Mouse (Mus musculus): ENCODE results near the gene Skida1. TPM values are rescaled to one million over a fixed set of nuclear protein-coding genes. Genes with fewer than 3 reads are reported as not detected.

The Skida1 gene
- polyA plus RNA-seq (2014; fragmentation: Illumina TruSeq; extraction: RNeasy Lipid Tissue Mini Kit (QIAGEN cat#74804); ENCODE audit: low read depth, low replicate concordance), result 0.67 TPM

DNA sequence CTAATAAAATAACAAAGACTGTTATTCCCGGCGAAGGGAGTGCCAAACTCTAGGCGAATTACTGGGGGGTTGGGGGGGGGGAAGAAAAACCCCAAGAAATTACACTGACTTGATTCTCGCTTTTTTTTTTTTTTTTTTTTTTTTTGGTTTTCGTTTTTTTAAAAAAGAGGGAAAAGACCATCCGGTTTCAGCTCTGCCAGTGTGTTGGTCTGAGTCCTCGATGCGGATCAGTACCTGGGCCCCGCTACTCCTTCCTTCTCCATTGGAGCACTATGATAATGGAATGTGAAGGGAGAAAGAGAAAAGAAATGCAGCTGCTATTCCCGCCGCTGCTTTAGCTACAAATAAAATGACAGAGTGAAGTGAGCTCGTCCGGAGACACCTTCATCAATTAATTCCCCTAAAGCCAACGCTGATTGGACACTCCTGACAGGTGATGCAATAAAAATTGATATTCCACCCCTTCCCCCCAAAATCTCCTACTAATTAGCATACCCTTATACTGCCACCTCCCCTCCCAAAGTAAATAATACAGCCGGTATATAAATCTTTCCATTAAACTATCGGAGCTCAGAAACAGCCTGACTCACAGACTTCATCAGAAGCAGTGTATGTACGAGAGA, at the start of gene Skida1:
Skida1 (minus strand) TSS at position 599 of the 623 bp plus-strand sequence.

DNA sequence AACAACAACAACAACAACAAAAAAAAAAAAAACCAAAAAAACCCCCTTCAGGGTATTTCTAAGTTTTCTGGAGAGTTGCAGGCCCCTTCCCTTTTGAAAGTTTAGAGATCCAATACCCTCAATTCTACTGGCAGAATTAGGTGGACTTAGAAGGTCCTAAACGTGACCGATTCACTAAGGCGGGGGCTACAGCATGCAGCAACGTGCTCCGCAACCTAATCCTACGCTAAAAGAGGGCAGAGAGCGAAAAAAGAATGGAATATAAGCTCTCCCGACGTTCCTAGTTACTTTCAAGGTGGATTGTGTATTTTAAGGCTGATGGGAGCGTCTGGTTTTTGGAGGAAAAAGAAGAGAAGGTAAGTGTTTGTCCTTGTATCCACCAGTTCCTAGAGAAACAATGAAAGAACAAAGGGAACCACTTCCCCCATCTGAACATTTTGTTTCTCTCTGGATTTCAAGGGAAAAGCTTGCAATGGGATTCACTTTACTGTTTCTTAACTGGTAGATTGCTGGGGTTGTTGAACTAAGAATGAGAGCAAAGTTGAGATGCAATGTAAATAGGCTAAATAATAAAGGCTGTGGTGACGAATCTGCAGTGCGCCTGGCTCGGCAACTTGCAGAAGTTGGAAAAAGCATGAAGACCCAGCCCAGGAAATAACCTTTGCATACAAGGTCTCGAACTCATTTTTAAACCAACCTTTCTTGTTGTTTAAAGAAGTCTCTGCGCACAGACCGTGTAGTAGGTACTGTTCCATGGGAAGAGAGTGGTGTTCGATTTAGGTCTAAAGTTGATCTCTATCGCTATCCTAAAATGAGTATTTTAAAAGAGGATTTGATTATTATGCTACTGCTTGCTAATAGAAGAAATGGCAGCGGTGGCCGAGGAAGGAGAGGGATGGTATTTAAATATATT, 6.4 kb upstream of the Skida1 start, which contains the start of gene Mllt10:
Mllt10 (plus strand) TSS at position 222 of the 913 bp plus-strand sequence.

DNA sequence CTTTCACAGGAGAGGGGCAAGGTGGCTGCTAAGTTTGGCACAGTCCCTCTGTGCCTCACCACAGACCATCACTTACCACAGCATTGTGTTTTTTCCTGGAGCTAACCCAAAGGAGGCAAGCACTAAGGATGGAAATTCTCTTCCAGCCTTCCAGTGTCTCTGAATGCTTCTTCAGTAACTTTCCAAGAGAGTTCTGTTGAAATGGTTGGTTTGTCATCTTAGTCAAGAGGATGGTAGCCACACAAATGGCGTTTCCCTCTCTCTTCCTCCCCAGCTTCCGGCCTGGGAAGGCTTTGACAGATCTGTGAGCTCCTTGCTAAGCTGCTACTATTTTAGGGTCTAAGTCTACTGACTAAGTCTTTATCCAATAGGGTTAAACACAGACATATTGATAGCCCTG, 11.4 kb downstream of the Skida1 start, which contains the start of gene A930004D18Rik:
A930004D18Rik (minus strand) TSS at position 247 of the 400 bp plus-strand sequence.

DNA sequence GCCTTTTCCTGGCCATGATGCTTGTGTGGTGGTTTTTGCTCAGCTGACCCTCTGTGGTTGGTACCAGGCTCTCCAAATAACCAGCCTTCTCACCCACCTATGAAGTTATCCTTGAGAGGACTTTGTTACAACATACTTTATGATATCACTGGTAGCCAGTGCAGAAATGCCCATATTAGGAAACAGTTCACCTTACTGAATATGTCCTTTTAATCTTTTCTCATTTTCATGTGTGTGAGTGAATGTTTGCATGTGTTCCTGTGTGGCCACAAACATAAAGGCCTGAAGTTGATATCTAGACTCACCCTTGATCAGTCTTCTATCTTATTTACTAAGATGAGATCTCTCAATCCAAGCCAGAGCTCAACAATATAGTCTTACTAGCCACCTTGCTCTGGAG, 52.0 kb downstream of the Skida1 start, which contains the start of gene H2al2a:
H2al2a (minus strand) TSS at position 101 of the 400 bp plus-strand sequence.

Other genes starting within 250 kb of the Skida1 start
- 11.0 TPM for gene H2al2a, start 52.1 kb downstream of the Skida1 start, polyA plus RNA-seq (2014; fragmentation: Illumina TruSeq; extraction: RNeasy Lipid Tissue Mini Kit (QIAGEN cat#74804); ENCODE audit: low read depth, low replicate concordance)
- 1.5 TPM for gene A930004D18Rik, start 11.3 kb downstream of the Skida1 start, polyA plus RNA-seq (2014; fragmentation: Illumina TruSeq; extraction: RNeasy Lipid Tissue Mini Kit (QIAGEN cat#74804); ENCODE audit: low read depth, low replicate concordance)
- gene Mllt10, start 6.2 kb upstream of the Skida1 start, polyA plus RNA-seq (2014; fragmentation: Illumina TruSeq; extraction: RNeasy Lipid Tissue Mini Kit (QIAGEN cat#74804); ENCODE audit: low read depth, low replicate concordance), result 26.0 TPM

Data from adipose tissue, adult 10 weeks (tissue).